Mouse (Mus musculus): Measurements from ENCODE around the gene Cpne6.

Cpne6 gene

GRCm38 (mm10) chr14:55505612-55506011 is 4.6 kb upstream of the Cpne6 start:
- DNase-seq = no peak

GRCm38 (mm10) chr14:55507801-55508200 is 2.4 kb upstream of the Cpne6 start:
- DNase-seq = no peak

- DNase-seq = no peak
Observed at GRCm38 (mm10) chr14:55509540-55509939, 705 bp upstream of the Cpne6 start.

GRCm38 (mm10) chr14:55511037-55511436 is 792 bp downstream of the Cpne6 start:
- no peak for DNase-seq

GRCm38 (mm10) chr14:55513927-55514326 is 3.7 kb downstream of the Cpne6 start:
- no peak for DNase-seq

- DNase-seq = no peak
Observed at GRCm38 (mm10) chr14:55515846-55516245, 5.6 kb downstream of the Cpne6 start.

- no peak for DNase-seq
Observed at GRCm38 (mm10) chr14:55518897-55519296, 8.7 kb downstream of the Cpne6 start.

- no peak for DNase-seq
Observed at GRCm38 (mm10) chr14:55519604-55520003, 9.4 kb downstream of the Cpne6 start.

GRCm38 (mm10) chr14:55520451-55521361 is 10.5 kb downstream of the Cpne6 start:
- DNase-seq = peak; percentile 48

- DNase-seq = no peak
Observed at GRCm38 (mm10) chr14:55524062-55524461, 13.8 kb downstream of the Cpne6 start.

- DNase-seq = no peak
Observed at GRCm38 (mm10) chr14:55524785-55525184, 14.5 kb downstream of the Cpne6 start, which contains the start of gene Nrl. TSS of gene Nrl (minus strand) at chr14:55524981.

GRCm38 (mm10) chr14:55526674-55527073 is 16.4 kb downstream of the Cpne6 start:
- DNase-seq = no peak

- no peak for DNase-seq
Observed at GRCm38 (mm10) chr14:55527940-55528339, 17.7 kb downstream of the Cpne6 start.

- DNase-seq = no peak
Observed at GRCm38 (mm10) chr14:55536116-55536745, 26.0 kb downstream of the Cpne6 start.

GRCm38 (mm10) chr14:55540067-55540786 is 30.0 kb downstream of the Cpne6 start, which contains the start of gene Pck2:
TSS of gene Pck2 (plus strand) at chr14:55540266.
- DNase-seq = peak; percentile 81

- DNase-seq = peak; percentile 79
Observed at GRCm38 (mm10) chr14:55540787-55541321, 30.6 kb downstream of the Cpne6 start.

GRCm38 (mm10) chr14:55542268-55542667 is 32.0 kb downstream of the Cpne6 start:
- DNase-seq = no peak

- no peak for DNase-seq
Observed at GRCm38 (mm10) chr14:55544334-55544733, 34.1 kb downstream of the Cpne6 start.

- DNase-seq = no peak
Observed at GRCm38 (mm10) chr14:55550191-55550590, 39.9 kb downstream of the Cpne6 start.

- DNase-seq = no peak
Observed at GRCm38 (mm10) chr14:55551347-55551746, 41.1 kb downstream of the Cpne6 start.

GRCm38 (mm10) chr14:55551794-55552193 is 41.5 kb downstream of the Cpne6 start:
- no peak for DNase-seq

GRCm38 (mm10) chr14:55554635-55555034 is 44.4 kb downstream of the Cpne6 start:
- no peak for DNase-seq

- no peak for DNase-seq
Observed at GRCm38 (mm10) chr14:55555788-55556187, 45.5 kb downstream of the Cpne6 start.

Data from cerebellum, adult 11 months (tissue).